Mouse (Mus musculus): ENCODE data around the gene C1qtnf6. TPM values are rescaled to one million over a fixed set of nuclear protein-coding genes. Genes with fewer than 3 reads are reported as not detected.

Gene C1qtnf6
- polyA plus RNA-seq, 1 experiment from 2014 or later = 15.2 TPM

- ATAC-seq (replicated peaks; ENCODE audit: insufficient number of reproducible peaks, low FRiP score, low TSS enrichment, low read depth) = no peak
- no peaks in the 10 kb centered on the region for H3K9me3 ChIP-seq (replicated peaks; ENCODE audit: control insufficient read depth, low read length)
- WGBS = 80% methylated on average over 4 of the region's 4 CpGs
- H3K4me1 ChIP-seq (ENCODE audit: control insufficient read depth, insufficient read depth, low read length) = 0 out of 2 replicates have a peak, but pooled peaks cover 3% of the 10 kb centered on the region
- no peak overlapping the region; the same call in 1 of the 2 replicates for H3K4me3 ChIP-seq (ENCODE audit: low read depth, low read length)
- peak overlapping the region; percentile 39 for H3K9ac ChIP-seq (replicated peaks; ENCODE audit: low read length)
- peak overlapping the region; percentile 31; the same call in 1 of the 2 replicates for H3K27ac ChIP-seq (replicated peaks; ENCODE audit: low read depth, low read length)
- peak overlapping the region; percentile 32 for H3K4me2 ChIP-seq (ENCODE audit: low read depth, low read length)
- no peaks in the 10 kb centered on the region for H3K36me3 ChIP-seq (replicated peaks; ENCODE audit: control insufficient read depth, insufficient read depth, low read depth, low read length)
- DNase-seq (ENCODE audit: low spot score) = no peak
- no peaks in the 10 kb centered on the region for H3K27me3 ChIP-seq (ENCODE audit: control insufficient read depth, insufficient read depth, low read length)
Measured at GRCm38 (mm10) chr15:78531451-78531720, 170 bp upstream of the C1qtnf6 start.

GRCm38 (mm10) chr15:78530141-78530540 lies 1.1 kb downstream of the C1qtnf6 start:
- 0 out of 2 replicates have a peak, but pooled peaks cover 3% of the 10 kb centered on the region for H3K4me1 ChIP-seq (ENCODE audit: control insufficient read depth, insufficient read depth, low read length)
- no peak for ATAC-seq (replicated peaks; ENCODE audit: insufficient number of reproducible peaks, low FRiP score, low TSS enrichment, low read depth)
- H3K9ac ChIP-seq (replicated peaks; ENCODE audit: low read length) = peak overlapping the region; percentile 67
- H3K9me3 ChIP-seq (replicated peaks; ENCODE audit: control insufficient read depth, low read length) = no peaks in the 10 kb centered on the region
- H3K27ac ChIP-seq (replicated peaks; ENCODE audit: low read depth, low read length) = peak overlapping the region; percentile 57; the same call in 1 of the 2 replicates
- no peaks in the 10 kb centered on the region for H3K27me3 ChIP-seq (ENCODE audit: control insufficient read depth, insufficient read depth, low read length)
- 67% methylated on average over 3 of the region's 3 CpGs for WGBS
- DNase-seq (ENCODE audit: low spot score) = no peak
- H3K4me2 ChIP-seq (ENCODE audit: low read depth, low read length) = peak overlapping the region; percentile 57; the same call in 1 of the 2 replicates
- H3K36me3 ChIP-seq (replicated peaks; ENCODE audit: control insufficient read depth, insufficient read depth, low read depth, low read length) = no peaks in the 10 kb centered on the region
- H3K4me3 ChIP-seq (ENCODE audit: low read depth, low read length) = no peak overlapping the region

- H3K9me3 ChIP-seq (replicated peaks; ENCODE audit: control insufficient read depth, low read length) = no peaks in the 10 kb centered on the region
- H3K27ac ChIP-seq (replicated peaks; ENCODE audit: low read depth, low read length) = peak overlapping the region; percentile 57
- WGBS = 0% methylated on average over 12 of the region's 15 CpGs
Measured at GRCm38 (mm10) chr15:78529428-78529990, 1.7 kb downstream of the C1qtnf6 start.

GRCm38 (mm10) chr15:78528726-78529411 lies 2.3 kb downstream of the C1qtnf6 start:
- peak; percentile 5; the same call in 1 of the 2 replicates for ATAC-seq (replicated peaks; ENCODE audit: insufficient number of reproducible peaks, low FRiP score, low TSS enrichment, low read depth)
- Histone ChIP-seq H3K36me3 (replicated peaks; ENCODE audit: control insufficient read depth, insufficient read depth, low read depth, low read length) (no peaks in the 10 kb centered on the region), H3K4me3 (ENCODE audit: low read depth, low read length) (peak overlapping the region; percentile 15), H3K9ac (replicated peaks; ENCODE audit: low read length) (peak overlapping the region; percentile 67), H3K4me1 (ENCODE audit: control insufficient read depth, insufficient read depth, low read length) (0 out of 2 replicates have a peak, but pooled peaks cover 3% of the 10 kb centered on the region), H3K4me2 (ENCODE audit: low read depth, low read length) (peak overlapping the region; percentile 57), H3K9me3 (replicated peaks; ENCODE audit: control insufficient read depth, low read length) (no peaks in the 10 kb centered on the region), H3K27me3 (ENCODE audit: control insufficient read depth, insufficient read depth, low read length) (no peaks in the 10 kb centered on the region), H3K27ac (replicated peaks; ENCODE audit: low read depth, low read length) (peak overlapping the region; percentile 57)
- 48% methylated on average over 11 of the region's 11 CpGs for WGBS
- no peak for DNase-seq (ENCODE audit: low spot score)

More at GRCm38 (mm10) chr15:78529428-78529990, 1.7 kb downstream of the C1qtnf6 start:
- Histone ChIP-seq H3K9ac (replicated peaks; ENCODE audit: low read length) (peak overlapping the region; percentile 67), H3K27me3 (ENCODE audit: control insufficient read depth, insufficient read depth, low read length) (no peaks in the 10 kb centered on the region), H3K4me3 (ENCODE audit: low read depth, low read length) (peak overlapping the region; percentile 15), H3K4me1 (ENCODE audit: control insufficient read depth, insufficient read depth, low read length) (0 out of 2 replicates have a peak, but pooled peaks cover 3% of the 10 kb centered on the region), H3K36me3 (replicated peaks; ENCODE audit: control insufficient read depth, insufficient read depth, low read depth, low read length) (no peaks in the 10 kb centered on the region), H3K4me2 (ENCODE audit: low read depth, low read length) (peak overlapping the region; percentile 57)
- DNase-seq (ENCODE audit: low spot score) (peak; percentile 78), ATAC-seq (replicated peaks; ENCODE audit: insufficient number of reproducible peaks, low FRiP score, low TSS enrichment, low read depth) (peak; percentile 49)

GRCm38 (mm10) chr15:78527973-78528372 lies 3.2 kb downstream of the C1qtnf6 start:
- Histone ChIP-seq H3K27me3 (ENCODE audit: control insufficient read depth, insufficient read depth, low read length) (no peaks in the 10 kb centered on the region), H3K9ac (replicated peaks; ENCODE audit: low read length) (no peak overlapping the region), H3K36me3 (replicated peaks; ENCODE audit: control insufficient read depth, insufficient read depth, low read depth, low read length) (no peaks in the 10 kb centered on the region), H3K9me3 (replicated peaks; ENCODE audit: control insufficient read depth, low read length) (no peaks in the 10 kb centered on the region), H3K4me3 (ENCODE audit: low read depth, low read length) (no peak overlapping the region), H3K27ac (replicated peaks; ENCODE audit: low read depth, low read length) (no peak overlapping the region), H3K4me2 (ENCODE audit: low read depth, low read length) (no peak overlapping the region), H3K4me1 (ENCODE audit: control insufficient read depth, insufficient read depth, low read length) (0 out of 2 replicates have a peak, but pooled peaks cover 3% of the 10 kb centered on the region)
- ATAC-seq (replicated peaks; ENCODE audit: insufficient number of reproducible peaks, low FRiP score, low TSS enrichment, low read depth) (no peak), DNase-seq (ENCODE audit: low spot score) (no peak)
- WGBS = 76% methylated on average over 7 of the region's 7 CpGs

- H3K9me3 ChIP-seq (replicated peaks; ENCODE audit: control insufficient read depth, low read length) = no peaks in the 10 kb centered on the region
- no peaks in the 10 kb centered on the region for H3K36me3 ChIP-seq (replicated peaks; ENCODE audit: control insufficient read depth, insufficient read depth, low read depth, low read length)
- no peak overlapping the region for H3K27ac ChIP-seq (replicated peaks; ENCODE audit: low read depth, low read length)
- 92% methylated on average over 5 of the region's 5 CpGs for WGBS
- no peaks in the 10 kb centered on the region for H3K4me1 ChIP-seq (ENCODE audit: control insufficient read depth, insufficient read depth, low read length)
- no peak overlapping the region for H3K4me3 ChIP-seq (ENCODE audit: low read depth, low read length)
- H3K27me3 ChIP-seq (ENCODE audit: control insufficient read depth, insufficient read depth, low read length) = no peaks in the 10 kb centered on the region
- no peak overlapping the region for H3K9ac ChIP-seq (replicated peaks; ENCODE audit: low read length)
- ATAC-seq (replicated peaks; ENCODE audit: insufficient number of reproducible peaks, low FRiP score, low TSS enrichment, low read depth) (no peak), DNase-seq (ENCODE audit: low spot score) (no peak)
- H3K4me2 ChIP-seq (ENCODE audit: low read depth, low read length) = no peak overlapping the region
Measured at GRCm38 (mm10) chr15:78524163-78524562, 7.1 kb downstream of the C1qtnf6 start.

GRCm38 (mm10) chr15:78521892-78522291 lies 9.3 kb downstream of the C1qtnf6 start:
- 72% methylated on average over 6 of the region's 6 CpGs for WGBS
- H3K36me3 ChIP-seq (replicated peaks; ENCODE audit: control insufficient read depth, insufficient read depth, low read depth, low read length) = no peaks in the 10 kb centered on the region
- ATAC-seq (replicated peaks; ENCODE audit: insufficient number of reproducible peaks, low FRiP score, low TSS enrichment, low read depth) = no peak
- H3K4me1 ChIP-seq (ENCODE audit: control insufficient read depth, insufficient read depth, low read length) = no peaks in the 10 kb centered on the region
- no peak overlapping the region for H3K4me3 ChIP-seq (ENCODE audit: low read depth, low read length)
- no peaks in the 10 kb centered on the region for H3K9me3 ChIP-seq (replicated peaks; ENCODE audit: control insufficient read depth, low read length)
- no peak overlapping the region for H3K9ac ChIP-seq (replicated peaks; ENCODE audit: low read length)
- H3K4me2 ChIP-seq (ENCODE audit: low read depth, low read length) = no peak overlapping the region
- H3K27ac ChIP-seq (replicated peaks; ENCODE audit: low read depth, low read length) = no peak overlapping the region
- no peaks in the 10 kb centered on the region for H3K27me3 ChIP-seq (ENCODE audit: control insufficient read depth, insufficient read depth, low read length)
- no peak for DNase-seq (ENCODE audit: low spot score)

- H3K9ac ChIP-seq (replicated peaks; ENCODE audit: low read length) = no peak overlapping the region
- no peak overlapping the region for H3K27ac ChIP-seq (replicated peaks; ENCODE audit: low read depth, low read length)
- no peaks in the 10 kb centered on the region for H3K36me3 ChIP-seq (replicated peaks; ENCODE audit: control insufficient read depth, insufficient read depth, low read depth, low read length)
- DNase-seq (ENCODE audit: low spot score) = no peak
- WGBS = 65% methylated on average over 8 of the region's 8 CpGs
- no peak overlapping the region for H3K4me2 ChIP-seq (ENCODE audit: low read depth, low read length)
- no peak for ATAC-seq (replicated peaks; ENCODE audit: insufficient number of reproducible peaks, low FRiP score, low TSS enrichment, low read depth)
- H3K4me1 ChIP-seq (ENCODE audit: control insufficient read depth, insufficient read depth, low read length) = no peaks in the 10 kb centered on the region
- no peaks in the 10 kb centered on the region for H3K27me3 ChIP-seq (ENCODE audit: control insufficient read depth, insufficient read depth, low read length)
- H3K4me3 ChIP-seq (ENCODE audit: low read depth, low read length) = no peak overlapping the region
- H3K9me3 ChIP-seq (replicated peaks; ENCODE audit: control insufficient read depth, low read length) = no peaks in the 10 kb centered on the region
Measured at GRCm38 (mm10) chr15:78521331-78521730, 9.9 kb downstream of the C1qtnf6 start.

All from embryonic facial prominence, embryonic 11.5 days (tissue).